Mouse (Mus musculus): ENCODE data around the gene Btbd3. TPM values are rescaled to one million over a fixed set of nuclear protein-coding genes. Genes with fewer than 3 reads are reported as not detected.

The Btbd3 gene
- polyA plus RNA-seq, 1 experiment from 2014 or later = 28.1 TPM

DNA sequence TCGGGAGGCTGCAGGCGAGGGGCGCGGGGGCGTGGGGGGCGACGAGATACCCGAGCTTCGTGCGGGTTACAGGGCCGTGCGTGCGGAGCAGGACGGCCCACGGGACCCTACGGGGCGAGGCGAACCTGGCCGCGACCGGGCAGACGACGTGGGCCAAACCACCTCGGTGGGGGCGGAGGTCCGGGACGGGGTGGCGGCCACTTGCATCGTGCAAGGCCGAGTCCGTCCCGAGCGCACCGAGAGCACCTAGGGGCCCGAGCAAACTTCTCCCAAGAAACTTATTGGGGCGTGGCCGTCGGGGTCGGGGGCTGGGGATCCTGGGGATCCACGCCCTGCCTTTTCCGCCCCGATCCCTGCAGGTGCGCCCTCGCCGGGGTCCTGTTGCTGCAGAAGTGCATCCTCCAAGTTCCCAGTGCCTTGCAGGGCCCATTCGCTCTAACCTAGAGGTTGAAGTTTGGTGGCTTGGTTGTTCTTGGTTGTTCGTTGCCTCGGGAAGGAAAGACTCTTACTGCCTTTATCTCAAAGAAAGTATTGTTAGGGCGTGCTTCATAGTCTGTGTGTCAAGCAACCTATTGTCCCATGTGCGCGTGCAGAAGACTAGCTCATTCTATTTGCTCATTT is 596 bp downstream of the Btbd3 start:
- Histone ChIP-seq H3K27me3 (replicated peaks; ENCODE audit: control insufficient read depth, insufficient read depth, low read length) (no peaks in the 10 kb centered on the region), H3K4me1 (ENCODE audit: control insufficient read depth, insufficient read depth, low read length) (peaks cover 14% of the 10 kb centered on the region; the same call in 1 of the 2 replicates), H3K27ac (replicated peaks; ENCODE audit: low read depth, low read length) (peak overlapping the region; percentile 94), H3K4me3 (ENCODE audit: low read depth, low read length) (peak overlapping the region; percentile 97), H3K9me3 (ENCODE audit: control insufficient read depth, low read length) (no peaks in the 10 kb centered on the region), H3K9ac (ENCODE audit: low read depth, low read length) (peak overlapping the region; percentile 95), H3K36me3 (ENCODE audit: control insufficient read depth, insufficient read depth, low read length) (no peaks in the 10 kb centered on the region), H3K4me2 (ENCODE audit: low read depth, low read length) (peak overlapping the region; percentile 75)
- WGBS = under 1% methylated on average over 36 of the region's 51 CpGs
- peak; percentile 50 for DNase-seq (ENCODE audit: low spot score)
- peak; percentile 0; the same call in 1 of the 2 replicates for ATAC-seq (ENCODE audit: low read depth)

DNA sequence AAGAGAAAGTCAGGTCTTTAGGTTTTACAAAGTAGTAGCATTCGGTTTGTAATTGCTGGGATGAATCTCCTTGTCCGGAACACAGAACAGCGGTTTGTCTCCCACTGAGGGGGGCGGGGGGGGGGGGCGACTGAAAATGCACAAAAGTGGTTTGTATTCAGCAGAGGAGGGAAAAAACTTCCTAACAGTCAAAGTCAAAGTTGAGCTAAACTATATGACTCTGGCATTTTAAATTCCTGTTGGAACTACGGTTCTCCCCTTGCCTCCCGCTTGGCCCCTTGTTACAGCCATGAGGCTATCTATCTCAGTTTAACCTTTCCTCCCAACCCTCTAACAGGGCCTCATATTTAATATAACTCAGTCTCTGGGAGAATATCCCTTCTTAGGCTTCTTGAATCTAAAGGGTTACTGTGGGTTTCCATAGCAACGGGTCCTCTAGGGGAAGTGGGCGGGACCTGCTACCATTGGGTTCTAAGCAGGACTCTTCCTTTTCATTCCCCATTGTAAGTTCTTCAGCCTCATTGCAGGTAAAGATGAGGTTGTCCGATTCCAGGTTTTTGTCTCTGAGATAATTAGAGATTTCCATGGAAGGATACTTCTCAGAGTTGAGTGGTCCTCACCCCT is 1.4 kb downstream of the Btbd3 start:
- ATAC-seq (ENCODE audit: low read depth) = no peak; the same call in 1 of the 2 replicates
- WGBS = under 1% methylated on average over 9 of the region's 10 CpGs
- Histone ChIP-seq H3K36me3 (ENCODE audit: control insufficient read depth, insufficient read depth, low read length) (no peaks in the 10 kb centered on the region), H3K27ac (replicated peaks; ENCODE audit: low read depth, low read length) (peak overlapping the region; percentile 94), H3K4me3 (ENCODE audit: low read depth, low read length) (peak overlapping the region; percentile 97), H3K4me2 (ENCODE audit: low read depth, low read length) (peak overlapping the region; percentile 75), H3K9me3 (ENCODE audit: control insufficient read depth, low read length) (no peaks in the 10 kb centered on the region), H3K27me3 (replicated peaks; ENCODE audit: control insufficient read depth, insufficient read depth, low read length) (no peaks in the 10 kb centered on the region), H3K9ac (ENCODE audit: low read depth, low read length) (peak overlapping the region; percentile 95), H3K4me1 (ENCODE audit: control insufficient read depth, insufficient read depth, low read length) (peaks cover 14% of the 10 kb centered on the region; the same call in 1 of the 2 replicates)
- peak; percentile 95 for DNase-seq (ENCODE audit: low spot score)

DNA sequence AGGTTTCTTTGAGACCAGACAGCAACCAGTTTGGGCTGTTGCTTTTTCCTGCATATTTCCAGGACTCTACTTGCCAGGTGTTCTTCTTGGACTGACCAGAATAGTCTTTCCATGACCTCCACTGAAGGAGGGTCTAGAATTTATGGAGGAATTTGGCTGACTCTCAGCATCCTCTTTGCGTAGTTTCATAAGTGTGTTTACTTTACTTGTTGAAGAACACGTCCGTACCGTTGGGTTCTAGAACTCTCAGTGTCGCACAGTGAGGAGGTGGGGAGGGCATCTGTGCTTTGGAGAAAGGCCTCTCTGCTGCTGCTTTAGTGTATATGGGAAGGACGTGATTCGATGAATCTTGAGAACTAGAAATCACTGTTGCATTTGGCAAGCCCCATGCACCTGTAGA is 4.8 kb downstream of the Btbd3 start:
- ATAC-seq (ENCODE audit: low read depth) (no peak), DNase-seq (ENCODE audit: low spot score) (no peak)
- Histone ChIP-seq H3K27ac (replicated peaks; ENCODE audit: low read depth, low read length) (no peak overlapping the region), H3K4me1 (ENCODE audit: control insufficient read depth, insufficient read depth, low read length) (peaks cover 21% of the 10 kb centered on the region), H3K9ac (ENCODE audit: low read depth, low read length) (no peak overlapping the region), H3K4me2 (ENCODE audit: low read depth, low read length) (no peak overlapping the region), H3K4me3 (ENCODE audit: low read depth, low read length) (no peak overlapping the region), H3K9me3 (ENCODE audit: control insufficient read depth, low read length) (no peaks in the 10 kb centered on the region), H3K36me3 (ENCODE audit: control insufficient read depth, insufficient read depth, low read length) (no peaks in the 10 kb centered on the region), H3K27me3 (replicated peaks; ENCODE audit: control insufficient read depth, insufficient read depth, low read length) (no peaks in the 10 kb centered on the region)
- 87% methylated on average over 7 of the region's 7 CpGs for WGBS

DNA sequence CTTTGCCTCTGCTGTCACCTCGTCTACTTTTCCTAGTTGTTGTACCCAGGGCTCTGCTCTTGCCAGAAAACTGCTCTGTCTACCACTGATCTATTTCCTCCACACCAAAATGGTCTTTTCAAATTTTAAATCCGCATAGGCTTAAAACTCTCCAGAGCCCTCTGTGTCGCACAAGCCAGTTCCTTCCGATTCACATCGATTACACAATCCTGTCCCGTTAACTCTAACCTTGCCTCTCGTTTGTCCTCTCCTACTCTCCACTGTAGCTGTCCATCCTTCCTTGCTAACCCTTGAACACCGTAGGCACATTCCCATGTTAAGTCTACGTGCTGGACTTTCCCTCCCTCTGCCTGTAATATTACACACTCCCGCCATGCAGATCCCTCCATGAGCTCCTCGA is 6.5 kb downstream of the Btbd3 start:
- Histone ChIP-seq H3K36me3 (ENCODE audit: control insufficient read depth, insufficient read depth, low read length) (no peaks in the 10 kb centered on the region), H3K27me3 (replicated peaks; ENCODE audit: control insufficient read depth, insufficient read depth, low read length) (no peaks in the 10 kb centered on the region), H3K9me3 (ENCODE audit: control insufficient read depth, low read length) (no peaks in the 10 kb centered on the region), H3K4me1 (ENCODE audit: control insufficient read depth, insufficient read depth, low read length) (peaks cover 37% of the 10 kb centered on the region), H3K9ac (ENCODE audit: low read depth, low read length) (no peak overlapping the region), H3K4me2 (ENCODE audit: low read depth, low read length) (no peak overlapping the region), H3K4me3 (ENCODE audit: low read depth, low read length) (no peak overlapping the region), H3K27ac (replicated peaks; ENCODE audit: low read depth, low read length) (no peak overlapping the region)
- no peak for ATAC-seq (ENCODE audit: low read depth)
- DNase-seq (ENCODE audit: low spot score) = no peak
- 82% methylated on average over 11 of the region's 11 CpGs for WGBS

DNA sequence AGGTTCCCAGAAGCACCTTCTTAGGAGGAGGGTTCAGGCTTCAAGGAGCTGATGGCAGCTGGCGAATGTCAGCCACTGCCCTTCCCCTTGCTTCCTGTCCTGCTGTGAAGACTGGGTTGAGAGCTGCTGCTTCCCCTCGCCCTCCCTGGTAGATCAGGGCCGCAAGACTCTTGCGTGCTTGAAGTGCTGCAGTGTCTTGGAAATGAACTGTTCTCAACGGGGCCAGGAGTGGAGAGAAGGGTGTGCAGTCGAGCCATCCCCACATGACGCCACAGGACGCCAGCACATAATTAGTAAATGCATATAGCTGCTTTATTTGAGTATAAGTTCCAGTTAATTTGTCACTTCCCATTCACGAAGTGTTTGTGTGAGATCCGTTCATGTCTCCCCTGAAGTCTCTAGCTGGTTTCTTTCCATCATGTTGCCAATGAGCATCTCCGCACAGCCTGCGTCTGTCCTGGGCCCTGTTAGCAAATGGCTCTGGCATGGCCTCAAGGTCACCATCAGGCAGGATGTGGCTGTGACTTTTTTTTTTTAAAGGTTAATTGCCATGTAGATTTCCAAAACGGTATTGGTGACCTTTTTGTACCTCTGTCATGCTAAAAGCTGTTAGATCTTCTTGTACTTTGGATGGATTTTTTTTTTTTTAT is 9.1 kb downstream of the Btbd3 start:
- 35% methylated on average over 13 of the region's 13 CpGs for WGBS
- Histone ChIP-seq H3K4me1 (ENCODE audit: control insufficient read depth, insufficient read depth, low read length) (peaks cover 29% of the 10 kb centered on the region), H3K27ac (replicated peaks; ENCODE audit: low read depth, low read length) (no peak overlapping the region), H3K9me3 (ENCODE audit: control insufficient read depth, low read length) (no peaks in the 10 kb centered on the region), H3K36me3 (ENCODE audit: control insufficient read depth, insufficient read depth, low read length) (no peaks in the 10 kb centered on the region), H3K27me3 (replicated peaks; ENCODE audit: control insufficient read depth, insufficient read depth, low read length) (no peaks in the 10 kb centered on the region), H3K4me3 (ENCODE audit: low read depth, low read length) (no peak overlapping the region), H3K9ac (ENCODE audit: low read depth, low read length) (no peak overlapping the region), H3K4me2 (ENCODE audit: low read depth, low read length) (no peak overlapping the region)
- DNase-seq (ENCODE audit: low spot score) (no peak), ATAC-seq (ENCODE audit: low read depth) (no peak)

DNA sequence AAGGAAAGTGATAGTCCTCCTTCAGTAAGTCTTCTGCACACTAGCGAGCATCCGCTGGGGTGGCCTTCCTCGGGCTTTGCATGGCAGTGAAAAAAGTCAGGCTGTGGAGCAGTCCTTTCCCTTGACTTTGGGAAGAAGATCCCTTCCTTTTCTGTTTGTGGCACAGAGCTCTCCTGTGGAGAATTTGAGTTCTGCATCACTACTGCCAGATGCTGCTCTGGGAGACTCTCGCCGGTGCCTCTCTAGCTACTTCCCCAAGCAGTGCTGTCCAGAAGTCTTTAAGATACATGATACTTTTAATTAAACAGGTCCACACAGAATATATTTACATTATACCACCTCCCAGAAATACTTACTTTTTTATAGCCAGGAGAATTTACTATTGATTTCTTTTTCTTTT is 10.3 kb downstream of the Btbd3 start:
- H3K27ac ChIP-seq (replicated peaks; ENCODE audit: low read depth, low read length) = 0 out of 2 replicates have a peak overlapping the region, but pooled peaks have one; percentile 11
- peaks cover 24% of the 10 kb centered on the region for H3K4me1 ChIP-seq (ENCODE audit: control insufficient read depth, insufficient read depth, low read length)
- no peak overlapping the region for H3K4me2 ChIP-seq (ENCODE audit: low read depth, low read length)
- no peak overlapping the region for H3K9ac ChIP-seq (ENCODE audit: low read depth, low read length)
- H3K4me3 ChIP-seq (ENCODE audit: low read depth, low read length) = no peak overlapping the region
- no peaks in the 10 kb centered on the region for H3K36me3 ChIP-seq (ENCODE audit: control insufficient read depth, insufficient read depth, low read length)
- DNase-seq (ENCODE audit: low spot score) (no peak), ATAC-seq (ENCODE audit: low read depth) (no peak)
- H3K27me3 ChIP-seq (replicated peaks; ENCODE audit: control insufficient read depth, insufficient read depth, low read length) = no peaks in the 10 kb centered on the region
- 57% methylated on average over 5 of the region's 5 CpGs for WGBS
- no peaks in the 10 kb centered on the region for H3K9me3 ChIP-seq (ENCODE audit: control insufficient read depth, low read length)

DNA sequence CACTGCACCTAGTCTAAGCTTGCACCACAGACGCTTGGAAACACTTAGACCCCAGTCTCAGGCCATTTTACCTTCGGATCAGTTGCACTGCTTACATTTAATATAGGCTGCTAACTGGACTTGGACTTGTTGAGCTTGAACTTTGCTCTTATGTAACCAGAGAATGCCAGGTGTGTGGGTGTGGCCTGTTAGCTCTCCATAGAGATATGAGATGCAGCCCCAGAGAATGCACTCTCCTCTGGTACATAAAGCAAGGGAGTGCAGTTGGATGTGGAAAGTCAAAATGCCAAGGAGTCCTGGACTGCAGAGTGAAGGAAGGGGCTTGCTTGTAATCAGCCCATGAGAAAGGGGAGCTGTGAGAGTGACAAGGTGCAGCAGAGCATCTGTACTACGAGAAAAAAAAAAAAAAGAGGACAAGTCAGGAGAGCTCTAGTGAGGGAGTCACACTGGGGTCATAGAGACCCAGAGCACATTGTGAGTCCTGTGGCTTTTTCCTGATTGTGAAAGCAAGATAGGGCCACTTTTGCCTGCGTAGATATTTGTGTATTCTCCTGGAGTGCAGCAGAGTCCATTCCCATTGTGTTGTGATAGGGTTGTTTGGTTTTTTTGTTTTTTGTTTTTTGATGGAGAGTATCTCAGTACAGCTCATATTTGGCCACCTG is 11.6 kb downstream of the Btbd3 start:
- no peaks in the 10 kb centered on the region for H3K27me3 ChIP-seq (replicated peaks; ENCODE audit: control insufficient read depth, insufficient read depth, low read length)
- no peaks in the 10 kb centered on the region for H3K9me3 ChIP-seq (ENCODE audit: control insufficient read depth, low read length)
- 50% methylated on average over 4 of the region's 4 CpGs for WGBS
- no peak overlapping the region for H3K9ac ChIP-seq (ENCODE audit: low read depth, low read length)
- ATAC-seq (ENCODE audit: low read depth) = peak; percentile 38; the same call in 1 of the 2 replicates
- H3K4me2 ChIP-seq (ENCODE audit: low read depth, low read length) = no peak overlapping the region
- H3K4me3 ChIP-seq (ENCODE audit: low read depth, low read length) = no peak overlapping the region
- no peak for DNase-seq (ENCODE audit: low spot score)
- no peaks in the 10 kb centered on the region for H3K36me3 ChIP-seq (ENCODE audit: control insufficient read depth, insufficient read depth, low read length)
- H3K4me1 ChIP-seq (ENCODE audit: control insufficient read depth, insufficient read depth, low read length) = peaks cover 24% of the 10 kb centered on the region
- H3K27ac ChIP-seq (replicated peaks; ENCODE audit: low read depth, low read length) = peak overlapping the region; percentile 50; the same call in 1 of the 2 replicates

DNA sequence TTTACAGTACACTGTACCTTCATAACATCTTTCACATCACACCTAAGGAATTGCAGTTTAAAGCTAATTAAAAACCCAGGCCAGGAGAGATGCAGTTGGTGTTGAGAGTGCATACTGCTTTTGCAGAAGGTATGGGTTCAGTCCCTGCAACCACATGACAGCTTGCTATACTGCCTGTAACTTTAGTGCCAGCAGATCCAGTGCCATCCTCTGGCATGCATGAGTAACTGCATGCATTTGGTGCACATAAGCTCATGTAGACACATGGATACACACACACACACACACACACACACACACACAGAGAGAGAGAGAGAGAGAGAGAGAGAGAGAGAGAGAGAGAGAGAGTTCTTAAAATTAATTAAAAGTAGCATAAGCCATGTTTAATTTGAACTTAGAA is 13.0 kb downstream of the Btbd3 start:
- Histone ChIP-seq H3K27me3 (replicated peaks; ENCODE audit: control insufficient read depth, insufficient read depth, low read length) (no peaks in the 10 kb centered on the region), H3K4me1 (ENCODE audit: control insufficient read depth, insufficient read depth, low read length) (peaks cover 29% of the 10 kb centered on the region), H3K36me3 (ENCODE audit: control insufficient read depth, insufficient read depth, low read length) (no peaks in the 10 kb centered on the region), H3K9ac (ENCODE audit: low read depth, low read length) (no peak overlapping the region), H3K27ac (replicated peaks; ENCODE audit: low read depth, low read length) (no peak overlapping the region), H3K4me3 (ENCODE audit: low read depth, low read length) (no peak overlapping the region), H3K9me3 (ENCODE audit: control insufficient read depth, low read length) (no peaks in the 10 kb centered on the region), H3K4me2 (ENCODE audit: low read depth, low read length) (no peak overlapping the region)
- DNase-seq (ENCODE audit: low spot score) (no peak), ATAC-seq (ENCODE audit: low read depth) (no peak)
